Mouse (Mus musculus): ENCODE measurements at regions not wholly inside any gene's neighbourhood (a gene's known extent, or its start where the extent isn't known, plus 50 kb on each side); places are given as distances from the start of the nearest gene placed in this dataset.

- ATAC-seq (ENCODE audit: low FRiP score) (peak; percentile 51; the same call in 1 of the 2 replicates), DNase-seq (ENCODE audit: low spot score) (peak; percentile 24)
- Histone ChIP-seq H3K4me3 (replicated peaks; ENCODE audit: low read length) (no peak overlapping the region), H3K4me2 (replicated peaks) (peak overlapping the region; percentile 36), H3K27ac (no peak overlapping the region), H3K36me3 (replicated peaks; ENCODE audit: control insufficient read depth, insufficient read depth) (no peaks in the 10 kb centered on the region), H3K4me1 (replicated peaks; ENCODE audit: control insufficient read depth, insufficient read depth, low read length) (0 out of 2 replicates have a peak, but pooled peaks cover 11% of the 10 kb centered on the region), H3K9me3 (ENCODE audit: control insufficient read depth, low read length) (no peaks in the 10 kb centered on the region), H3K27me3 (ENCODE audit: control insufficient read depth, insufficient read depth, low read length) (no peaks in the 10 kb centered on the region), H3K9ac (no peak overlapping the region)
- WGBS, result 23% methylated on average over 7 of the region's 7 CpGs
These were observed 146.1 kb downstream of the Efcab1 start for GRCm38 (mm10) chr16:15052389-15052923.

DNA sequence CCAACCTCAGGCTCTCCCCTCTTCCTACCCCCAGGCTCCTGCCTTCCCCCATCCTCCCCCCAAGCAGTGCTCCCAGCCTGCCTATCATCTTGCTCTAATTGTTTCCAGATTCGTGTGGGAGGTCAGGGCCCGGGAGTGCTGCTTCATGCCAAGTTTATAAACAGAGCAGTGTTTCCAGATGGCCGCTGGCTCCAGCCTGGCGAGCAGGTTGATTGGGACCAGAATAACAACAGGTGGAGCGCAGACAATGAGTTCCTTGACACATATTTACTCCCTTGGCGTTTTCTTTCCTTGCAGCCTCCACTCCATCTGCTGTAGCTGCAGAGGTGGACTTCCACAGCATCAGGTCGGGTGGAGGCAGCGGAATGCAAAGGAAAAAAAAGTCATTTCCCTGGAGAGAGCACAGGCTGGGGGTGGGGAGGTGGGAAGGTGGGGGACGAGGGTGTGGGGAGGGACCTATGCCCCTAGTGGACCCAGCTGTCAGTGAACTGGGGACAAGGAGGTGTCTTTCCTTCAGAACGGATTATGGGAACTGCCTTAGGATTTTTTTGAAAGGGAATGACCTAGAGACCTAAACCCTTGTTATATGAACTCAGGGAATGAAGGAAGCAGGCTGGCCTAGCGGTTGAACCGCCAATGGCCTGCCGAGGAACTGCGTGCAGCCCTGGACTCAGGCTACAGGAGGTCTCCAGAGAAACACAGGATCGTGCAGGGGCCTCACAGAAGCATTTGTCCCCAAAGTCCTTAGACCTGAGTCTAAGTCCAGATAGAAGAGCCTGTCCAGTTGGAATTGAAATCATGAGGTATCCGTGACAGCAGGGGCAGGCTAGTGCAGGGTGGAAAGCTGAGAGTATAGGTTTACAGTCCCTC lies 146.8 kb downstream of the Efcab1 start:
- H3K4me1 ChIP-seq (replicated peaks; ENCODE audit: control insufficient read depth, insufficient read depth, low read length), result 0 out of 2 replicates have a peak, but pooled peaks cover 11% of the 10 kb centered on the region
- no peak overlapping the region for H3K4me3 ChIP-seq (replicated peaks; ENCODE audit: low read length)
- peak overlapping the region; percentile 36 for H3K4me2 ChIP-seq (replicated peaks)
- no peaks in the 10 kb centered on the region for H3K9me3 ChIP-seq (ENCODE audit: control insufficient read depth, low read length)
- no peak overlapping the region for H3K9ac ChIP-seq
- H3K36me3 ChIP-seq (replicated peaks; ENCODE audit: control insufficient read depth, insufficient read depth), result no peaks in the 10 kb centered on the region
- H3K27ac ChIP-seq, result no peak overlapping the region
- DNase-seq (ENCODE audit: low spot score) (peak; percentile 36), ATAC-seq (ENCODE audit: low FRiP score) (peak; percentile 83)
- H3K27me3 ChIP-seq (ENCODE audit: control insufficient read depth, insufficient read depth, low read length), result no peaks in the 10 kb centered on the region
- WGBS, result 1% methylated on average over 16 of the region's 16 CpGs

DNA sequence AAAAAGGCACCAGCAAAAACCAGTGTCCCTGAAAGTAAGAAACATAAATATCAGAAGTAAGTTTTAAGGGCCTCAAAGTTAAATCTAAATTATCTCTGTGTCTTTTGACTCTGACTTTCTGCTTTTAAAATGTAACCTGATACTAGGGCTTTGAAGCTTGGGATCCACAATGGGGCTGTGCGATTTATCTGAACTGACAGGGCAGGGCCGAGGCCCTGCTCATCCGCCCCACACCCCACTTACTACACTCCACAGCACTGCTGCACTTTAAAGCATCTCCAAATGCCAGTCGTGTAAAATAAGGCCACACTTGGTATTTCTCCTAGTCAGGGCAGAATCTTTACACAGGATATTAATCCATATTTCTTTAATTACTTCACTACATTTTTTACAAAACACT lies 147.4 kb downstream of the Efcab1 start:
- WGBS, result 5% methylated on average over 4 of the region's 4 CpGs
- no peak for DNase-seq (ENCODE audit: low spot score)

DNA sequence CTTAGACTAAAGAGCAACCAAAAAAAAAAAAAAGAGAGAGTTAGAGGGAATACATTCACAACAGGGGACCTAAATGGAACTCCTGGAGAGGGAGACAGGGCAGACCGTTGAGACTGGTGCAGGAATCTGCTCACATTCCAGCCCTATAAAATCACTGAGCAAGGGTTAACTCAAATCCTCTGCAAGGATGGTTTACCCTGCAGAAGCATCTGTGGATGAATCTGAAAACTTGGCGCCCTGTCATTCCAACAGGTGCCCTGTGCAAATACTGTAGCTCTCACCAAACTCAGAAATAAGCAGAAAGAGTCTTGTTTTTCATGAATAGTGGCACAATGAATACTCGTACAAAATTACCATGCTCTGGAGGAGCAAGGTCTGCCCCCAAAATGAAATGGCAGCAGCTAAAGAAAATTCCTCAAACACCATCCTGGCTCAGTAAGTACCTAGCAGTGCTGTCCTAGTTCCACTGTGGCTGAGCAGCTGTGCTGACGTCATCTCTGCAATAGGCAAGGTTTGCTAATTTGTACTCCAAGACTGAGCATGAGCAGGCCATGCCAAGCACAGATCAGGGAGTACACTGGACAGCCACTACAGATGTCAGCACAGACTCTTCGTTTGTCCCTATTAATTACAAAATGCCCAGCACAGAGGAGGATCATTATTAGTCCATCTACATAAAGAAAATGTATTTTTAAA lies 148.0 kb downstream of the Efcab1 start:
- Histone ChIP-seq H3K27me3 (ENCODE audit: control insufficient read depth, insufficient read depth, low read length) (no peaks in the 10 kb centered on the region), H3K36me3 (replicated peaks; ENCODE audit: control insufficient read depth, insufficient read depth) (no peaks in the 10 kb centered on the region), H3K27ac (no peak overlapping the region), H3K9ac (no peak overlapping the region), H3K9me3 (ENCODE audit: control insufficient read depth, low read length) (no peaks in the 10 kb centered on the region), H3K4me3 (replicated peaks; ENCODE audit: low read length) (no peak overlapping the region), H3K4me2 (replicated peaks) (no peak overlapping the region), H3K4me1 (replicated peaks; ENCODE audit: control insufficient read depth, insufficient read depth, low read length) (0 out of 2 replicates have a peak, but pooled peaks cover 11% of the 10 kb centered on the region)
- no peak for DNase-seq (ENCODE audit: low spot score)
- peak; percentile 35; the same call in 1 of the 2 replicates for ATAC-seq (ENCODE audit: low FRiP score)
- WGBS, result 32% methylated on average over 5 of the region's 5 CpGs

More for the DNA sequence above, 147.4 kb downstream of the Efcab1 start:
- no peaks in the 10 kb centered on the region for H3K9me3 ChIP-seq (ENCODE audit: control insufficient read depth, low read length)
- no peak overlapping the region for H3K4me2 ChIP-seq (replicated peaks)
- no peaks in the 10 kb centered on the region for H3K27me3 ChIP-seq (ENCODE audit: control insufficient read depth, insufficient read depth, low read length)
- ATAC-seq (ENCODE audit: low FRiP score), result no peak
- 0 out of 2 replicates have a peak, but pooled peaks cover 11% of the 10 kb centered on the region for H3K4me1 ChIP-seq (replicated peaks; ENCODE audit: control insufficient read depth, insufficient read depth, low read length)
- no peaks in the 10 kb centered on the region for H3K36me3 ChIP-seq (replicated peaks; ENCODE audit: control insufficient read depth, insufficient read depth)
- H3K27ac ChIP-seq, result no peak overlapping the region
- no peak overlapping the region for H3K9ac ChIP-seq
- no peak overlapping the region for H3K4me3 ChIP-seq (replicated peaks; ENCODE audit: low read length)

GRCm38 (mm10) chr16:15055697-15056096 lies 149.3 kb downstream of the Efcab1 start:
- ATAC-seq (ENCODE audit: low FRiP score) (0 out of 2 replicates have a peak, but pooled peaks have one; percentile 61), DNase-seq (ENCODE audit: low spot score) (peak; percentile 32)
- WGBS, result 56% methylated on average over 5 of the region's 5 CpGs

DNA sequence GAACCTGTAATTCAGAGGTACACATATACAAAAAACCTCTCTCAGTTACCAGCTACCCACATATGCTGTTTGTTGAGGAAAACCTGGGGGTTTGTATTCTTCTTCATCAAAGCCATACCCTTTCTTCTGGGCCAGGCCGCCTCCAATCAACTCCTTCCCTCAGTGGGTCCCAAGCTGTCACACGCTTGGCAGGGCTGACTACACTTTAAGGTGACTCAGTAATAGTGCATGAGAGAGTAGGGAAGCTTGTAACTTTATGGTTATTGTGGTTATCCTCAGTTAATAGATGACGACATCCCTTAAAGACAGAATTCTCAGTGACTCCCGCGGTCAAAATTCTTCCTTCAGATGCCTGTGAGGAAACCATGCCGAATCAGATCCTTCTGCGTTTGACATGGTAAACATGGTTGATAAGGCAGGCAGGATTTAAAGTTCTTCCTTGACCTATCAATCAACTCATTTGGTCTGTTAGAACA lies 164.1 kb downstream of the Efcab1 start:
- Histone ChIP-seq H3K4me2 (replicated peaks) (no peak overlapping the region), H3K27ac (no peak overlapping the region), H3K36me3 (replicated peaks; ENCODE audit: control insufficient read depth, insufficient read depth) (no peaks in the 10 kb centered on the region), H3K4me3 (replicated peaks; ENCODE audit: low read length) (no peak overlapping the region), H3K9ac (no peak overlapping the region), H3K4me1 (replicated peaks; ENCODE audit: control insufficient read depth, insufficient read depth, low read length) (no peaks in the 10 kb centered on the region), H3K9me3 (ENCODE audit: control insufficient read depth, low read length) (no peaks in the 10 kb centered on the region), H3K27me3 (ENCODE audit: control insufficient read depth, insufficient read depth, low read length) (no peaks in the 10 kb centered on the region)
- ATAC-seq (ENCODE audit: low FRiP score) (no peak), DNase-seq (ENCODE audit: low spot score) (no peak)
- 91% methylated on average over 7 of the region's 7 CpGs for WGBS

More at GRCm38 (mm10) chr16:15055697-15056096, 149.3 kb downstream of the Efcab1 start:
- H3K4me2 ChIP-seq (replicated peaks), result no peak overlapping the region
- no peak overlapping the region for H3K27ac ChIP-seq
- no peaks in the 10 kb centered on the region for H3K27me3 ChIP-seq (ENCODE audit: control insufficient read depth, insufficient read depth, low read length)
- no peak overlapping the region for H3K4me3 ChIP-seq (replicated peaks; ENCODE audit: low read length)
- 0 out of 2 replicates have a peak, but pooled peaks cover 11% of the 10 kb centered on the region for H3K4me1 ChIP-seq (replicated peaks; ENCODE audit: control insufficient read depth, insufficient read depth, low read length)
- H3K9ac ChIP-seq, result no peak overlapping the region
- H3K36me3 ChIP-seq (replicated peaks; ENCODE audit: control insufficient read depth, insufficient read depth), result no peaks in the 10 kb centered on the region
- H3K9me3 ChIP-seq (ENCODE audit: control insufficient read depth, low read length), result no peaks in the 10 kb centered on the region

DNA sequence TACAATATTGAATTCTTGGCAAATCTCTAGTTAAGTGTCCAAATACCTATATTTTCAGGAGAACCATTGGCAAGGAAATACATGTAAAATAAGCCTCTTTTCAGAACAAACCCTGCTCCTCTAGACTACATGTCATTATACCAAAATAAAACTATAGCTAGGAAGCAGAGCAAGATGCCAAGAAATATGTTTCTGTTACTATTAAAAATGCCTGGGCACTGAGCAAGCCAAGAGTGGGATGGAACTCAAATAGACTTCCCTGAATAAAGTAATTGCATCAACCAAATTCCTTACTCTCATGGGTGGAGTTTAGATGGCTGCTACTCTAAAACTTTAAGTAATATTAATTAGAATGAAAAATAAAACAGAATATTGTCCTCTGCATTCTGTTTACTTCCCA lies 168.0 kb downstream of the Efcab1 start:
- H3K9me3 ChIP-seq (ENCODE audit: control insufficient read depth, low read length), result no peaks in the 10 kb centered on the region
- no peak for ATAC-seq (ENCODE audit: low FRiP score)

DNA sequence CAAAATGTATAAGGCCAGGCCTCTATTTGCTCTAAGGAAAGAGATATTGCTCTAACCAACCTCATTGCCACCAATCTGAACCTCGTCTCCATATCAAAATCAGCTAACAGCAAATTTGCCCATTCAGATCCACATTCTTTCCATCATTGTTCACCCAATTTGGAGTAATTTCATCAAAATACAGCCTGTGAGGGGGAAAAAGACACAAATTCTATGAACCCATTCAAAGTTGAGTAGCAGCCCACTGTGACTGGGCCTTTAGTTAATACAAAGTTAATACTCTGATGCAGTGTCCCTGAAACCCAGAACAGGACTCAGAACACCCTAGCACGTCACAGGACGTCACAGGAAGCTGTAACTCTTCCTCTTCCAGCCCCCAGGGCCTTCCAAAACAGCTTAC lies 177.3 kb downstream of the Efcab1 start:
- H3K4me1 ChIP-seq (replicated peaks; ENCODE audit: control insufficient read depth, insufficient read depth, low read length), result peaks cover 12% of the 10 kb centered on the region; the same call in 1 of the 2 replicates
- H3K27me3 ChIP-seq (ENCODE audit: control insufficient read depth, insufficient read depth, low read length), result peaks cover 11% of the 10 kb centered on the region
- no peak overlapping the region for H3K4me3 ChIP-seq (replicated peaks; ENCODE audit: low read length)
- WGBS, result 49% methylated on average over 3 of the region's 3 CpGs
- no peak overlapping the region for H3K9ac ChIP-seq
- no peaks in the 10 kb centered on the region for H3K9me3 ChIP-seq (ENCODE audit: control insufficient read depth, low read length)
- no peak overlapping the region for H3K27ac ChIP-seq
- H3K36me3 ChIP-seq (replicated peaks; ENCODE audit: control insufficient read depth, insufficient read depth), result no peaks in the 10 kb centered on the region
- no peak overlapping the region for H3K4me2 ChIP-seq (replicated peaks)
- DNase-seq (ENCODE audit: low spot score), result no peak
- no peak for ATAC-seq (ENCODE audit: low FRiP score)

More for the DNA sequence above, 168.0 kb downstream of the Efcab1 start:
- no peak overlapping the region for H3K4me3 ChIP-seq (replicated peaks; ENCODE audit: low read length)
- no peak for DNase-seq (ENCODE audit: low spot score)
- H3K27ac ChIP-seq, result no peak overlapping the region
- H3K36me3 ChIP-seq (replicated peaks; ENCODE audit: control insufficient read depth, insufficient read depth), result no peaks in the 10 kb centered on the region
- H3K9ac ChIP-seq, result no peak overlapping the region
- H3K27me3 ChIP-seq (ENCODE audit: control insufficient read depth, insufficient read depth, low read length), result no peaks in the 10 kb centered on the region
- H3K4me1 ChIP-seq (replicated peaks; ENCODE audit: control insufficient read depth, insufficient read depth, low read length), result no peaks in the 10 kb centered on the region
- no peak overlapping the region for H3K4me2 ChIP-seq (replicated peaks)
